Mouse (Mus musculus) heart, postnatal 25 days (tissue): ENCODE measurements at regions not wholly inside any gene's neighbourhood (a gene's known extent, or its start where the extent isn't known, plus 50 kb on each side); places are given as distances from the start of the nearest gene placed in this dataset.

Experiments
- DNase-seq: peaks from one replicate; pipeline ENCODE4 v3.0.0; 2022; ENCODE audit warnings: low spot score
- intact Hi-C: fragments of 180-260 bp; cut with DNase I; formaldehyde crosslinking; loops from one replicate; pipeline ENCODE4 v1.15.1; 2025

GRCm38 (mm10) chr13:99743952-99744789 is 156.7 kb downstream of the Cartpt start:
- intact Hi-C loops: no loop called here
- no peak for DNase-seq

GRCm38 (mm10) chr13:99742507-99742906 is 158.4 kb downstream of the Cartpt start:
- no peak for DNase-seq
- intact Hi-C loops: no loop called here

- DNase-seq: no peak
- intact Hi-C loops: no loop called here
These were observed 158.9 kb downstream of the Cartpt start for GRCm38 (mm10) chr13:99741981-99742380.

- intact Hi-C loops: no loop called here
- no peak for DNase-seq
These were observed 161.5 kb downstream of the Cartpt start for GRCm38 (mm10) chr13:99739420-99739819.

GRCm38 (mm10) chr13:99737271-99737670 is 163.6 kb downstream of the Cartpt start:
- intact Hi-C loops: no loop called here
- no peak for DNase-seq

- no peak for DNase-seq
- intact Hi-C loops: no loop called here
These were observed 171.7 kb downstream of the Cartpt start for GRCm38 (mm10) chr13:99729145-99729544.

GRCm38 (mm10) chr13:99724245-99724644 is 176.6 kb downstream of the Cartpt start:
- no peak for DNase-seq
- intact Hi-C loops: no loop called here

GRCm38 (mm10) chr13:99723237-99723981 is 177.5 kb downstream of the Cartpt start:
- DNase-seq: no peak
- intact Hi-C loops: no loop called here

GRCm38 (mm10) chr13:99720566-99720965 is 180.3 kb downstream of the Cartpt start:
- intact Hi-C loops: no loop called here
- DNase-seq: no peak

- DNase-seq: no peak
- intact Hi-C loops: no loop called here
These were observed 180.2 kb upstream of the Map1b start for GRCm38 (mm10) chr13:99696559-99696890.

GRCm38 (mm10) chr13:99695874-99696558 is 179.7 kb upstream of the Map1b start:
- DNase-seq: no peak
- intact Hi-C loops: no loop called here

- no peak for DNase-seq
- intact Hi-C loops: no loop called here
These were observed 163.6 kb upstream of the Map1b start for GRCm38 (mm10) chr13:99679934-99680333.

GRCm38 (mm10) chr13:99679430-99679829 is 163.1 kb upstream of the Map1b start:
- intact Hi-C loops: no loop called here
- DNase-seq: no peak

GRCm38 (mm10) chr13:99676393-99676792 is 160.1 kb upstream of the Map1b start:
- intact Hi-C loops: no loop called here
- no peak for DNase-seq

- DNase-seq: no peak
- intact Hi-C loops: no loop called here
These were observed 159.6 kb upstream of the Map1b start for GRCm38 (mm10) chr13:99675951-99676350.

- no peak for DNase-seq
These were observed 156.4 kb upstream of the Map1b start for GRCm38 (mm10) chr13:99672714-99673113.

GRCm38 (mm10) chr13:99671747-99672146 is 155.4 kb upstream of the Map1b start:
- no peak for DNase-seq
- intact Hi-C loops: no loop called here

More at GRCm38 (mm10) chr13:99672714-99673113, 156.4 kb upstream of the Map1b start:
- intact Hi-C loops: no loop called here

- intact Hi-C loops: no loop called here
- no peak for DNase-seq
These were observed 153.7 kb upstream of the Map1b start for GRCm38 (mm10) chr13:99669987-99670534.

- DNase-seq: no peak
- intact Hi-C loops: no loop called here
These were observed 152.3 kb upstream of the Map1b start for GRCm38 (mm10) chr13:99668613-99669012.

- DNase-seq: no peak
- intact Hi-C loops: no loop called here
These were observed 149.7 kb upstream of the Map1b start for GRCm38 (mm10) chr13:99666086-99666485.
